Mouse (Mus musculus) left cerebral cortex, adult 2 months (tissue): Measurements from ENCODE around the gene Prr12. TPM values are rescaled to one million over a fixed set of nuclear protein-coding genes. Genes with fewer than 3 reads are reported as not detected.

Experiments
- DNase-seq, 2 experiments: peaks; one replicate each; pipeline ENCODE4 v3.0.0; 2021 to 2022; ENCODE audit warnings: low spot score in 2 of 2, mixed read lengths in 1 of 2; ENCODE audit errors: extremely low spot score in 1 of 2
- H3K27ac ChIP-seq: fragments of 200-600 bp; 2 replicates; pipeline ENCODE4 v1.8.1; 2022
- H3K4me3 ChIP-seq: fragments of 200-600 bp; 2 replicates; pipeline ENCODE4 v1.8.1; 2022
- CTCF ChIP-seq: fragments of 200-600 bp; IDR thresholded peaks from 2 replicates; pipeline ENCODE4 v1.8.1; 2022; ENCODE audit warnings: antibody characterized with exemption, mild to moderate bottlenecking, moderate library complexity
- intact Hi-C: fragments of 180-260 bp; cut with DNase I; formaldehyde crosslinking; loops from one replicate; pipeline ENCODE4 v1.15.1; 2025
- total RNA-seq, 2 experiments: library from RNA; stranded (reverse); gene quantifications; 2 replicates each; pipeline ENCODE4 v1.2.3; 2021

The Prr12 gene
- total RNA-seq, 2 experiments from 2014 or later, result 70.0 to 73.4 TPM

DNA sequence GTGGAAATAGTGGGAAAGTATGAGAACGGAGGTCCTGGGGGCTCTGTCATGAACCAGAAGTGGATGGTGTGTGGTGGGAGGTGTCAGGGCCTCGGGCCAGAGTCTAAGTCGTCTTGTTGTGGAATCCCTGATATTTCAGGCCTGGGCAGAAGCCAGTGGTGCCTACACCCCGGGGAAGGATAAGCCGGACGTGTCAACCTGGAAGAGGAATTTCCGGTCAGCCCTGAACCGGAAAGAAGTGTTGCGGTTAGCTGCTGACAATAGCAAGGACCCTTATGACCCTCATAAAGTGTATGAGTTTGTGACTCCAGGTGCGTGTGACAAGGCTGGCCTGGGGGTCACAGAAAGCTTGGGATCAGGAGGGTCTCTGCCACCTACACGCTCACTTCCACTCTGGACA is 52.9 kb downstream of the Prr12 start:
- H3K4me3 ChIP-seq, result no peak overlapping the region
- DNase-seq, result no peak
- intact Hi-C loops, result loop anchor here (2.0 kb wide), 1 partner anchor 15 kb away; no protein-coding TSS in a partner anchor
- no peak for TF ChIP-seq CTCF
- H3K27ac ChIP-seq, result no peak overlapping the region

DNA sequence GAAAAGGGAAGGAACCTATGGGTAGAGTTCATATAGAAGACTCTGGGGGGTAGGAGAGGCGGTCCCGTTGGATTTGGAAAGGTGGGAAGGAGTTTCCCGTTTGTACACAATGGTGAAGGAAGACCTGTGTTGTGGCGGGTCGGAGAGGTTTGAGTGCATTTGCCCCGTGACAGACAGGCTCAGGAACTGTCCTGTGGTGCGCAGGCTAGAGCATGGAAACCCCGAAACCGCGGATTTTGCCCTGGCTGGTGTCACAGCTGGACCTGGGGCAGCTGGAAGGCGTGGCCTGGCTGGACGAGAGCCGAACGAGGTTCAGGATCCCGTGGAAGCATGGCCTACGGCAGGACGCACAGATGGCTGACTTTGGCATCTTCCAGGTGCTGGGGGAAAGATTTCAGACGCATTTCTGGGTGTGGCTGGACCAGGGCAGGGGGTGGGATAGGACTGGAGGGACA is 54.2 kb downstream of the Prr12 start, which contains the start of gene Bcl2l12:
Gene Bcl2l12, minus strand, starts transcription at position 212 of the 455 bp plus-strand sequence.
- Histone ChIP-seq H3K4me3 (peak within 1 kb of the TSS; percentile 76), H3K27ac (peak within 1 kb of the TSS; percentile 75)
- DNase-seq, result no peak
- intact Hi-C loops, result loop anchor here (2.0 kb wide), 1 partner anchor 16 kb away; no protein-coding TSS in a partner anchor
- TF ChIP-seq CTCF, result no peak

DNA sequence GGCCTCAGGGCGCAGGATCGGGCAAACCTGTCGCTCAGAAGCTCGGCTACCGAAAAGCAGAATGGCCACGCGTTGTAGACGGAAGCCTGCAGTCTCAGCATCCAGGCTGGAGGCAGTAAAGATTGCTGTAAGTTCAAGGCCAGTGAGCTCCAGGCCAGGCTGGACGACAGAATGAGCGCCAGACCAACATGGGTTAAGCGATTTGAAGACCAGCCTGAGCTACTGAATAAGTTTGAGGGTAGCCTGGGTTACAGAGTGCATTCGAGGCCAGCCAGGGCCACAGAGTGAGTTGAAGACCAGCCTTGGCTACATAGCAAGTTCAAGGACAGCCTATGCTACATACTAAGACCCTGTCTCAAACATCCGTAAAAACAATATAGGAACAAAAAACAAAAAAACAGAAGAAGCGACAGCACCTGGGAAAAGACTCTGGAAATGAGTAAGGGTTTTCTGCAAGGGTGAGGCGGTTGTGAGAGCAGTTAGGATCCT is 54.7 kb downstream of the Prr12 start:
- Histone ChIP-seq H3K4me3 (peak overlapping the region; percentile 76), H3K27ac (peak overlapping the region; percentile 75)
- intact Hi-C loops, result loop anchor here (2.0 kb wide), 1 partner anchor 17 kb away; no protein-coding TSS in a partner anchor
- TF ChIP-seq CTCF, result no peak
- DNase-seq, result no peak

DNA sequence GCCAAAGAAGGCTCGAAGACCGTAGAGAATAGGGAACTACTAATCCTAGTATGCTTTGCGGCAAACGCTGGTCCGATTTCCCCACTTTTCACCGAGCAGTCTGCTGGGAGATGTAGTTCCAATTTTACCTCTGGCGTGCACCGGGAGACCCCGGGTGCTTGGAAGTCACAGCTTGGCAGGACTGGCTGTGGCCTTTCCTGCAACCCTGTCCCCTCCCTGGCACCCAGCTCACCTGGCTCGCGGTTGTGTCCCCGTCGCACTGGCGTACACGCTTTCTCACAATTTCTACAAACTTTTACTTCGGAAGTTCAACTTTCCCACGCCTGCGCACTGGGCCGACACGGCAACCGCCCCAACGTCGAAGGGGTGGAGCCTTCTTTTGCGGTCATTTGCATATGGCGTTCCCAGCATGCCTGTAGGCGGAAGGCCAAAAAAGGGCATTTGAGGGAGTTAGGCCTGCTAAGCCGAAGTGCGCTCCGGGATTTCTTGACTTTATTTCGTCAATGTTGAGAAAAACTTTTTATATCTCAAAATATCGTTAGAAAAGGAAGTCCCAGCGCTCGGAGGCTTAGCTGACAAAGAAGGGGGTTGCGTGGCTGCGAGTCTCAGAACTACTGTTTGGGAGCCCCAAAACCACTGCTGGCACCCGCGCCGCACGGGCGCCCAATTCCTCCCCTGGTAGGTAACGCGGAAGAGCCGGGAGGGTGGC is 55.3 kb downstream of the Prr12 start, which contains the start of gene Irf3:
Gene Irf3, plus strand, starts transcription at position 418 of the 709 bp plus-strand sequence.
- peak within 1 kb of the TSS; percentile 76 for H3K27ac ChIP-seq
- intact Hi-C loops, result no loop called here

DNA sequence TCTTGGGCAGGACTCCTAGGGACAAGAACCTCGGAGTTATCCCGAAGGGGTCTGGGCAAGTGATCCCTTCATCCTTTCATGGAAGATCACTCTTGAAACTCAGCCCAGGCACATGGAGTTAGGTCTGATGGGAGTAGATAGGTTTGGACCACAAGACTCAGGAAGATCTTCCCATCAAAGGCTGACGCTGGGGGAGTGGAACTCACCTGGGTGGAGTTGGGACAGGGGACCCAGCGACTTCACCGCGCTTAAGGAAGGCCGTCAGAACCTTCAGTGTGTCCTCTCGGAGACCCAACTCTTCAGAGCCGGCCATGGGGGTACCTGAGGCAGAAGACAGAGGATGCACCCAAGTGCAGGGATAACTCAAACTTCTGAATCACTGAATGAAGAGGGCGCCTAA is 56.0 kb downstream of the Prr12 start:
- no peak for DNase-seq
- intact Hi-C loops, result no loop called here
- H3K4me3 ChIP-seq, result peak overlapping the region; percentile 76
- H3K27ac ChIP-seq, result no peak overlapping the region
- TF ChIP-seq CTCF, result no peak

More for the DNA sequence above, 55.3 kb downstream of the Prr12 start, which contains the start of gene Irf3:
- peak; percentile 94 to 95 for DNase-seq
- TF ChIP-seq CTCF, result no peak
- H3K4me3 ChIP-seq, result peak within 1 kb of the TSS; percentile 76

DNA sequence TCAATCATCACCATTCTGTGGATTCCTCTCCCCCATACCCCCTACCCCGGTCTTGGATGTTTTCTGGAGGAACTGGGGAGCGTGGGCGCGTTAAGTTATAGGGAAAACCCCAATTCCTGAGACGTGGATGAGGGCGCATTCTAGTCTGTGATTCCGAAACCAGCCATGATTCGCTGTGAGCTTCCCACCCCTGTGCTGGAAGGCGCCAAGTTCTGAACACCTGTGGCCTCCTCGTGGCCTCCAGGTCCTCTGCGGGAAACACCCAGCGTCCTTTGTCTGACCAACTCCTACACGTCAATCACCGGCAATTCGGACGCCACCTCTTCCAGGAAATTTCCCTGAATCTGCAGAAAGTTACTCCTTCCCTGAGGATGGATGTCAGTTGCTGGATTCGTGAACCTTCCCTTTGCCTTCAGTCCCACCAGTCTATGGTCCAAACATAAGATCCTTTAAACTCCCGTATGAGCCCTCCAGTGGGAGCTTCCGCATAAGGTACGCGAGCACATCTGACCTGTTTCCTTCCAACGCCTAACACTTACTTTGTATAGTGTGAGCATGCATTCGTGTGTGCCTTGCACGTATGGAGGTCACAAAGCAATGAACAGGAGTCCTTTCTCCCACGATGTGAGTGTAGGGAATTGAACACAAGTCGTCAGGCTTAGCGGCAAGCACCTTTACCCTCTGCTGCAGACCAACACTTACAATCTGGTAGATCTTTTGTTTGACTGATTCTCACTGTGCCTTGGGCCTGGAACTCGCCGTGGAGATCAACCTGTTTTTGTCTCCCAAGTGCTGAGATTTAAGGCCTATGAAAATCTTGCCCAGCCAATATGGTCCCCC is 65.6 kb downstream of the Prr12 start:
- no peak for TF ChIP-seq CTCF
- peak overlapping the region; percentile 56 for H3K4me3 ChIP-seq
- DNase-seq, result no peak
- H3K27ac ChIP-seq, result peak overlapping the region; percentile 88
- intact Hi-C loops, result no loop called here

DNA sequence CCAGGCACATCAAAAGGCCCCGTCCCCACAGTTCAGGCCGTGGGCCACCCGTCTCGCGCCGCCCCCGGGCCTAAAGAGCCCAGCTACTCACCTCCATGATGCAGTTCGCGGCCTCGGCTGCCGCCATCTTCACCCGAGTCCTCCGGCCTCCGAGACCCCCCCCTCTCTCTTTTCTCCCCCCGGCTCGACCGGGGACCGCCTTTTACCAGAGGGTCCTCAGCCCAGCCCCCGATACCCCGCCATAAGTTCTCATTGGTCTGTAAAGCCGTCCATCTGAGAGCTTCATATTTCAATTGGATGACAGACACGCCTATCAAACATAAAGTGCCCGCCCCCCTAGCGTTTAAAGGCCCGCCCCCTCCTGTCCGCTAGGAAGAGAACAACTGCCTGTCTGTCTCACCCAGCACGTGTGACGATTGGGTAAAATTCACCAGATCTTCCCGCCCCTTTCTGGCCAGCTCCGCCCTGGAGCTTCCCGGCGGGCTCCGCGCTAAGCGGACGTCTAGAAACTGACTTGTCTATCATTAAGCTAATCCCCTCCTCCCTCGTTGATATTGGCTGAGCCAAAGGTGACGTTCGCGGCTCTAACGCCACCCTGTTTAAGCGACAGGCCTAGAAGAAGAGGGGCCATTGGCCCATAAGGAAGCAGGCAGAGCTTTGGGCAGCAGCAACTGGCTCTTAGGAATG is 66.3 kb downstream of the Prr12 start, which contains the start of gene Prmt1:
Gene Prmt1, minus strand, starts transcription at position 377 of the 687 bp plus-strand sequence.
- peak within 1 kb of the TSS; percentile 96 for H3K27ac ChIP-seq
- peak; percentile 95 to 98 for DNase-seq
- no peak for TF ChIP-seq CTCF
- intact Hi-C loops, result no loop called here
- peak within 1 kb of the TSS; percentile 97 for H3K4me3 ChIP-seq

DNA sequence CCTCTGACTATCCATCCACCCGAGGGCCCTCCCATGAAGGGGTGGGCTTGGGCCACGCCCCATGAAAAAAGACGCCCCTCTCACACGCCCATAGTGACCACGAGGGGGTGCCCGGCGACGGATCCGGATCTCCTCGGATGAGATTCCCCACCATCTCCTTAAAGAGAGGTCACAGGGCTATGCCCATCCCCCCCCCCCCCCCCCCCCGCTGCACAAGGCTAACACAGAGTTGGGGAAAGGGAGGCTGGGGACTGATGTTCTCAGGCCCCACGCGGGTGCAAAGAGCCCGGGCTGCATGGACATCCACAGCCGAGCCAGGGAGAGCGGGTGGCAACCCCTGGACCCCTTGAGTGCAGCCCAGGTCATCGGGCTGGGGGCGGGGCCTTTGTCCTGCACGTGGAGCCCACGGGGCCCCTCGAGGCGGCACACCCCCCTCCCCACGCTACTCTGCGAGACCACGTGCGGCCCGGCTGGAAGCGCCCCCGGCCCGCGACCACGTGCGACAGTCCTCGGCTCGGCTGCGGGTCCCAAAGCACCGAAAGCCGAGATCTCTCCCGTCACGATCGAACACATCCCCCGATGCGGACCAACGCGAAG is 67.0 kb downstream of the Prr12 start:
- peak; percentile 43 to 62 for DNase-seq

DNA sequence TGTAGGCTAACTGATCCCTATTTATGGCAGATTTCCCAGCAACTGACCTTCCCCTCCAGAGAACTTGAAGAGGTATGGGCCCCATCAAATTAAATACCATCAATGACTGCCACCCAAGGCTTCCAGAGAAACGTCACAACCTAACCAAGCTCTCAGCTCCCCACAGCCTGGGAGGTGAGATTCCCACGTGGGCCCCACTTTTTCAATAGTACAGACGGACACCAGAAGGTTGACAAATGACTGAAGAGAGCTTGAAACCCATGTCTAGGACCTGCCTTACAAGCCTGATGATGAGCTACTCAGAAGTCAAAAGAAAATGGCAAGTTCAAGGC is 67.9 kb downstream of the Prr12 start:
- intact Hi-C loops, result loop anchor here (5.0 kb wide), 1 partner anchor 83 kb away; no protein-coding TSS in a partner anchor
- Histone ChIP-seq H3K4me3 (no peak overlapping the region), H3K27ac (no peak overlapping the region)
- no peak for DNase-seq
- no peak for TF ChIP-seq CTCF

More for the DNA sequence above, 67.0 kb downstream of the Prr12 start:
- peak overlapping the region; percentile 97 for H3K4me3 ChIP-seq
- peak; percentile 27 for TF ChIP-seq CTCF
- intact Hi-C loops, result no loop called here
- peak overlapping the region; percentile 96 for H3K27ac ChIP-seq

DNA sequence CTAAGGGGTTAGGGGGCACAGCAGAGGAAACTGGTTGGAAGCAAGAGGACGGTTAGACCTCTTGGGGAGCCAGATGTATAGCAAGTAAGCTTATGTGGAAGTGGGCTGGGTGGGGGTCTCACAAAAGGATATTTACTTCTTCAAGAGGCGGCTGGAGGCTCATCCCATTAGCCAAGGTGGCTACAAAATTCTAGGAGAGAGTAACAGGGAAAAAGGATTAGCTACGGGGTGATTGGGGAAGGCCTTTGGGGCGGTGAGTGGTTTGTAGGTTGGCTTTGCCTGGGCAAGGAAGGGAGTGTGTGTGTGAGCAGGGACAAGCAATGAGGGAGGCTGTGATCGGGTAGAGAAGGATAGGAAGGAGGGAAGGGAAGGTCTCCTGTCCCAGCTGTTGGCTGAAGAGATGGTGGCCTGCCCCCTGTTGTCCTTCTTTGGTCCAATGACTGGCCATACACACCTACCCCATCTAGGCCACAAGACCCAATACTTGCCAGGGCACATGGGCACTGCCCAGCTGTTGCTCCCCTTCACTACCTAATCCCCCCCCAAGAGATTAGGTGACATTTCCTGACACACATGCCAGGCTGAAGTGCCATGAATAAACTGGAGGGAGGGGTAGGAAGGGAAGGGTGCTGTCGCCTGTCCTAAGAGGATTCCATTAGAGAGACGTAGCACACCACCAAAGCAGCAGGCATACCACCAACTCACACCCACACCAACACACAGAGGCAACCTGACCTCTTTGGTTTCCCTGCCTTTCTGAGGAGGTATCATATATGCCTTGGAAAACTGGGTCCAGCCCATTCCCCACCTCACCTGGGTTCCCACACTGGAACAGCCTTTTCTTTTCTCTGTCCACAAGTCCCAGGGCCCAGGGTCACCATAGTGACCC is 68.5 kb downstream of the Prr12 start:
- no peak for TF ChIP-seq CTCF
- no peak overlapping the region for H3K4me3 ChIP-seq
- intact Hi-C loops, result loop anchor here (5.0 kb wide), 1 partner anchor 83 kb away; no protein-coding TSS in a partner anchor
- DNase-seq, result no peak
- H3K27ac ChIP-seq, result no peak overlapping the region
